Mouse (Mus musculus) adrenal gland, postnatal 36 days (tissue): ENCODE data around the gene Jazf1. TPM values are rescaled to one million over a fixed set of nuclear protein-coding genes. Genes with fewer than 3 reads are reported as not detected.
A peak's percentile ranks its signal among the peaks of the same experiment; 100 is the strongest.

Experiments used
- DNase-seq, 2 experiments: peaks; one replicate each; pipeline ENCODE4 v3.0.0; 2021; ENCODE audit warnings: mixed read lengths in 1 of 2
- long read RNA-seq, 2 experiments: library from polyadenylated mRNA; stranded (forward); transcript quantifications; one replicate each; pipeline ENCODE4 v2.0.0; 2021; ENCODE audit warnings: borderline sequencing depth in 2 of 2
- total RNA-seq, 2 experiments: library from RNA; stranded (reverse); gene quantifications; 2 replicates each; pipeline ENCODE4 v1.2.3; 2021

Jazf1 gene
- total RNA-seq, result 1 to 10 TPM; 4.0 to 5.7 TPM
- long read RNA-seq, experiment 1, partial matches to known transcripts, result 0 of 4 reads
- long read RNA-seq, experiment 1, other reads (novel, unspliced or antisense), result 3 of 4 reads
- long read RNA-seq, experiment 2, result 0 reads

DNA sequence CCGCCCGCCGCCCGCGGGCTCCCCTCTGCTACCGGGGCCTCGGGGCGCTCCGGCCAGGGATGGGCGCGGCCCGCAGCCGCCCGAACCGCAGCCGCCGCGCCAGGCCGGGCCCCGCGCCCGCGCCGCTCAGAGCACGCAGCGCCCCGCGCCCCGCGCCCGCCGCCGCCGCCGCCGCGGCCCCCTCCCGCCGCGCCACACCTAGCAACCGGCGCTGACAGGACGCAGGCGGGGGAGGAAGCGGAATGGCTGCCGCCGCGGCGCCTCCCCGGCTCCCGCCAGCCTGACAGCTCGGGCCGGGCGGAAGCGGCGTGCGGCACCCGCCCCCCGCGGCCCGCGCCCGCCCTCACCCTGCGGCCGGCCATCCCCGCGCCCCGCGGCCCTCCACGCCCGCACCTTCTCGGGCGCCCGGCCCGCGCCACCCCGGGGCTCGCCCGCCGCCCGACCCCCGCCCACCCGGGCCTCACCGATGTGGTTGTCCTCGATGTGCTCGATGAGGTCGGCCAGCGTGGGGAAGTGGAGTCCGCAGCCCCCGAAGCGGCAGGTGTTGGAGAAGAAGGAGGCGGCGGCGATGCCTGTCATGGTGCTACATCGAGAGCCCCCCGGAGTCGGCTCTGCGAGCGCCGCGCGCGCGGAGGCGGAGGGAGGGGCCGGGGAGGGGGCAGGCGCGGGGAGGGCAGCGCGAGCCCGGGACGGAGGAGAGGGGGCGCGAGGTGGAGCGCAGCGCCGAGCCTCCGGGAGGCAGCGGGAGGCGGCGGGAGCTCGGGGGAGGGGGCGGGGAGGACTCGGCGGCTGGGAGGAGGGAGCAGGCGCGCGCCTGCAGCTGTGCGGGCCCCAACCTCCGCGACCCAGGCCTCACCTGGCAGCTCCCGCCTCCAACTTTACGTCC is at the start of gene Jazf1:
Gene Jazf1 (minus strand): TSS at position 643 of the 886 bp plus-strand sequence.
- peak; percentile 73 to 78 for DNase-seq

DNA sequence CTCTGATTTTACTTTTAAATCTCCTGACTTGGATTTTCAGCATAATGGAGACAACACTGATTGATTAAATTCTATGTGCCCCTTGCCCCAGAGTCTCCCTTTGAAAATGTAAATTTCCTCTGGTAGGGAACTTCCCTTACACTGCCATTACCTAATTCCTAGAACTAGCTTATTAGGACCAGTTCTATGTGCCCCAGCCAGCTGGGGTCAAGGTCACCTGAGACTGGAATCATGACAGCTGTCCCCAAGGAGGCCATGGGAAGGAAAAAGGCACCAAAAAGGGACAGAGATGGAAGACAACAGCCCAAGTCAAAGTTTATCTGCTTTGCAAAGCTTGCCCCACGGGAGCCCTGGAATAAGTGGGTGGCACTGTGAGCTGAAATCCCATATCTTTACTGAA is 49.4 kb upstream of the Jazf1 start:
- peak; percentile 3 to 18 for DNase-seq

DNA sequence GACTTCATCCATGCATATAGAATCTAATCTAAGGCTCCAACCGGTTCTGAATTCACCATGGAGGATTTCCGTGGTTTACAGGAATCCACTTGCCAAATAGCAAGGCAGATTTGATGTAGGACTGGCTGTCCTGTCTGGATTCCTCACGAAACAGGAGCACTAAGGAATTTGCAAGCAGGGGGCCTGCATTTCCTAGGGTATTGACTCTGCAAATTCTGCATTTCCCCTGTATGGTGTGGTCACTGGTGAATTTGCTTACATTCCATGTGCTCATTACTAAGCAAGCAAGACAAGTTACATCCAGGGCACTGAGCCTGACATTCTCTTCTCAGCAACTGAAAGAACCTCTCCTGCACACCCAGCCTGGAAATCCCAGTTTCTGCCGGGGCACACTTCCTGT is 18.4 kb upstream of the Jazf1 start:
- no peak for DNase-seq

DNA sequence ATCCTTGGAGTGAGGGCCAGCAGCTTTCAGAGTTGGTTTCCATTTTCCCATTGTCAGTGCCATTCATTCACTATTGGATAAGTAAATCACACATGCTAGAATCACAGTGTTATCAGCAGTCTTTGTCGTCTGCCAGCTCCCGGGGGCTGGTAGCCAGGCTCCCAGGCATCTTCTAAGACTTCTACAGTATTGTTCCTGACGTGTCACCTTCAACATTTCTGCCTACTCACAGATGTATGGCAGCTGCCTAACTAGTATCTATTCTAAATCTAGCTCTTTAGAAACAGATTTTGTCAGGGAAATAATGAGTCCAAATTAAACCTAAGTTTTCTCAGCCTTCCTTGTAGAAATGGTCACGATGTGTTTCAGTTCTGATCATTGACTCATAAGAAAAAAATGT is 12.8 kb upstream of the Jazf1 start:
- no peak for DNase-seq

DNA sequence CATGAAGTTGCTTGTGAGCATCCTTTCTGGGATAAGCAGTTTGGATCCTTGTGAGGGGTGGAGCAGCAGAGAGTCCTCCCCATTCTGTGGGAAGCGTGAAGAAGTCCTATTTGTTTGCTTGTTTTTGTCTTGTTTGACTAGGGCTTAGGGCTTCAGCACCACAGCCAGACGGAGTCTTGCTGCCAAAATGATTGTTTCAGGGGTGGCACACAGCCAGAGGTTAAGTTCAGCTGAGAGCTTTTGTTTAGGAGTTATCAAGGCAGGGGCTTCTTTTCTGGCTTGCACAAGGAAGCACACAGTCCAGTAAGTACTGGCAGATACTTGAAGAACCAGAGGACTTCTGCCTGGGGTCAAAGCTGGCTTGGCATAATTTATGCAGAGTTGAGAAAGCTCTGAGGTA is 10.2 kb upstream of the Jazf1 start:
- peak; percentile 19 to 29 for DNase-seq

DNA sequence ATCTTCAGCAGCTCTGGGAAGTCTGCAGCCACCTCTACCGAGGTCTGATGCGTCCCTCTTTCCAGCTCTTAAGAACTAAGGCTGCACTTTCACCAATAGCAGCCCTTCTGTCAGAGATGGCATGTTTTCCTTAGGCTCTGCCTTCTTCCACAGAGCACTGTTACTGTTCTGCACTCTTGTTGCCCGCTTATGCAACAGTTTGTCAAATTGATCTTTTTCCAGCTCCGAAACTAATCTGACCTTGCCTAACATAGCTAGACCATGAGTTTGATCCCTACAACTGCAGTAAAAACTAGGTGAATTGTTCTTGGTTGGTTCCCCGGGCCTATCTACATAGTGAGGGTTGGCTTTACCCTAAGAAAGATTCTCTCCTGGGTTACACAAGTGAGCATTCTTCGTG is 3.3 kb upstream of the Jazf1 start:
- DNase-seq, result no peak

DNA sequence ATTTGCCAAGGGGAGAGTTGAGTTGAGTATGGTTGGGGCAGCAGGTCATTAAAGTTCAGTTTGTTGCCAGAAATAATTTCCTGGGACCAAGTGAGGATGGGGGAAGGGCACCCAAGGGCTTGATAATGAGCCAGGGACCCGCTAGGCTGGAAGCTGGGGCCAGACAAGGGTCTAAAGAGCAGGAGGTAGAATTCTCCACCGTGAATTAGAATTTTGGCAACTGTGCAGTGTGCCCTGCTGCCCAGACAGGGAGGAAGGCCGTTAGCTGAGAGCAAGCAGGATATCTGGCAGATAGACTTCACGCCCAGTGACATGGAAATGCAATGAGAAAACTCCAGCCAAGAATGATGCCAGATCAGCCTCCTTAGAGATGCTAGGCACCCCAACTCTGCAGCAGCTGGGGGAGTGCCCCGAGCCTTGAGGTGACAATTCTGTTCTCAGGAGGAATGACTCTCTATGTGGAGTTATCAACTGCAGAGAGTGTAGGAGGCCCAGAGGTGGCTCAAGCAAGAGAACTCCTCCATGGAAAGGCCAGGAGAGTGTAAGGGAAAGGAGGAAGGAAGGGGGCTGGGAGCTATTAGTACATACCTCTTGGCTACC is 1.6 kb upstream of the Jazf1 start:
- DNase-seq, result no peak

DNA sequence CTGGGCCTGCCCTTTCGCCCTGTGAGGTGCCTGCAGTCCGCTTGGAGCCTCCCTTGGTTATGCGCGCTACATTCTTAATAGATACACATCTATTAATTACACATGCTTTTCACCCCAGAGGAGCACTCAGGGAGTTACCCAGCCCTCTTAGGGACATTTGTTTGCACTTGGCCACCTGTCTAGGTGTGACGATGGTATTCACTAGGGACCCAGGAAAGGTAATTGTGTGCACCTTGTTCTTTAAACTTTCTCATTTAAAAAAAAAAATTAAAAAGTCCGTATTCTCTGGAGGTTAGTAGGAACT is 396 bp upstream of the Jazf1 start:
- no peak for DNase-seq

DNA sequence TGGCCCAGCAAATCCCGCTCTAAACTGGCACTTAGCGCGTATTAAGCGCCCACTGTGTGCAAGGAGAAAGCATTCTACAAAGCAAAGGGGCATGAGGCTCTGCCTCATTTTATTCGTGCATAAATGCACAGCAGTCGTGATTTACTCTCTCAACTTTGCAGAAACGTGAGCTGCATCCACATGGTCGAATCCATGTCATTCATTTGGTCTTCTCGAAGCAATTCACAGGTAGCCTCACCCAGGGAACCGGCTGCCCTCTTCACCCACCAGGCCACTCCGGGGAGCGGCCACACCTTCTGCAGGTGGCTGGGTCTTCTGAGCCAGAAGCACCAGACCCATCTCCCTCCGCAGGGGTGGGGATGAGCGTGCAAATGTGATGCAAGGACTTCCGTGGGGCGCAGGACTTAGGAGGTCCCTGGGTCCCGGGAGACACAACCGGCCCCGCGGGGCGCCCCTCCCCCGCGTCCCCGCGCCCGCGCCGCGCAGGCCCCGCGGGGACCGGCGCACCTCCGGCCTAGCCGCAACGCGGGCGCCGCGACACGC is 914 bp downstream of the Jazf1 start:
- DNase-seq, result peak in 1 of 2 experiments; percentile 25

DNA sequence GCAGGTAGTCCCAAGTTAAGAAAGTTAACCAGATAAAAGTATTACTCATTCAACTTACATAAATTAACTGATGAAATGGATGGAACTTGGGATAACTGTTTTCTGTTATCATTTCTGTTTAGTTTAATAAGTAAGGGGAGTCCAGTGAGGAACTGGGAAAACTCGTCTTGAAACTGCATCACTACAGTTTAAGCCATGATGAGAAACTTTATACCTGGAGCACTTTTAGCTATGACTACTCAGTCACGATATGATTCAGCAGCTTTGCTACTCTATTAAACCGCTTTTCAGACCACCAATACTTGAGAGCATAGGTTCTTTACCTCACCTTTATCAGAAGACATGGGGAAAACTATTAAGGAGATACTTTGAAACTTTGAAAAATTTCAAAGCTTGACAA is 1.5 kb downstream of the Jazf1 start:
- DNase-seq, result no peak

DNA sequence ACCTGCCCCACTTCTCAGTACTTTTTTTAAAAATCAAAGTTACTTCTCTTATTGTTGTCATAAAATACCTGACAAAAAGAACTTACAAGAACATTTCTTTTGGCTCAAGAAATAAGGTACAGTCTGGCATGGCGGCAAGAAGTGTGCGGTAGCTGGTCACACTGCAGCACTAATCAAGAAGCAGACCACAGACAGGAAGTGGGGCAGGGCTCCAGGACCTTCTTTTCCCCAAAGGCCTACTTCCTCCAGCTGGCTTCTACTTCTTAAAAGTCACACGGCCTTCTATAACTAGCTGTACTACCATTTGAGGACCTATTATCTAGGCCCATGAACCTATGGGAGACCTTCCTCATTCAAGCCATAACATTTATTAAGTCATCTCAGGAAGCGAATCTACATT is 4.4 kb downstream of the Jazf1 start:
- no peak for DNase-seq

DNA sequence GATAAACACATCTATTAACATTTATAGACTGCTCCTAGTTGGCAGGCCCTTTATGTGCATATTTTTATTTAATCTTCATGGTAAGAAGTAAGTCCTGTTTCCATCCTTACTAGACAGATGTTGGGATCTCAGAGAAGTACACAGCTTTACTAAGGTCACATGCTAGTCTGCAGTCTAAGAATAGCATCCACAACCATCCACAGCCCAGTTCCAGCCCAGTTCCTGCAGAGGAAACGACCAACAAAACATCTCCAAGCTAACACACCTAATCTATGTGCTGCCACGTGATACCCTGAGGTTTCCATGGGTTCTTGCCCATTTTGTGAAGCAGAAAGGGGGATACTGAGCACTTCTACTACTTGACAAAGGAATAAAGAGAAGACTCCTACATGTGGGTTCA is 13.5 kb downstream of the Jazf1 start:
- no peak for DNase-seq

DNA sequence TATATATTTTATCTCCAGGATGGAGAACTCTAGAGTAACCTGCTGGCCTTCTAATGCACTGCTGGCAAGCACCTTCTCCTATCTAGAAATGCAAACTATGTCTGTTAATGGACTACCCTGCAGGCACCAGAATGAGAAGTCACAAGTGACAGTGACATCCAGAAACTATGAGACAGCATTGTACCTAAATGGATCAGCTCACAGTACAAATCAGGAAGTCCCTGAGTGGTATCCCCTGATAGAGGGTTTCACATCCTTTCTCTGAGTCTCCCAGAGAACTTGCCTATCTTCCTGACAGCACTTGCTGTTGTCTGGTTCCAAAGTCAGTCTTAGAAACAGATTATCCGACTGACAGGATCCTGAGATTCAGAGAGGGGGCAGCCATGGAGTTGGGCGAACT is 22.9 kb downstream of the Jazf1 start:
- DNase-seq, result no peak

DNA sequence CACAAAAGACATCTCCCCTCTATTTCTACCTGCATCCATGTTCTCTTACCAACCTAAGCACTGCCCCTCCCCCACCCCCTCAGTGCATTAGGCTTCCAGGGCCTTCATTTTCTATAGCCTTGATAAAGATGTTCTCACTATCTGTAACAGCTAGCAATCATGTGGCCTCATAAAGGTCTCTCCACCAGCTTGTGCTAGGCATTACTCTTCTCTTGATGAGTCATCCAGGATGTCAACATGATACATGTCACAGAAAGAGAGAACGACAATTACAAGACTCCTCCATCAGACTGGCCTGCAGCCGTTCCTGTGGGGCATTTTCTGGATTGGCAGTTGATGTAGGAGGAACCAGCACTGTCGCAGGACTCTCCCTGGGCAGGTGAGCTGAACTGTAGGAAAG is 30.3 kb downstream of the Jazf1 start:
- no peak for DNase-seq

DNA sequence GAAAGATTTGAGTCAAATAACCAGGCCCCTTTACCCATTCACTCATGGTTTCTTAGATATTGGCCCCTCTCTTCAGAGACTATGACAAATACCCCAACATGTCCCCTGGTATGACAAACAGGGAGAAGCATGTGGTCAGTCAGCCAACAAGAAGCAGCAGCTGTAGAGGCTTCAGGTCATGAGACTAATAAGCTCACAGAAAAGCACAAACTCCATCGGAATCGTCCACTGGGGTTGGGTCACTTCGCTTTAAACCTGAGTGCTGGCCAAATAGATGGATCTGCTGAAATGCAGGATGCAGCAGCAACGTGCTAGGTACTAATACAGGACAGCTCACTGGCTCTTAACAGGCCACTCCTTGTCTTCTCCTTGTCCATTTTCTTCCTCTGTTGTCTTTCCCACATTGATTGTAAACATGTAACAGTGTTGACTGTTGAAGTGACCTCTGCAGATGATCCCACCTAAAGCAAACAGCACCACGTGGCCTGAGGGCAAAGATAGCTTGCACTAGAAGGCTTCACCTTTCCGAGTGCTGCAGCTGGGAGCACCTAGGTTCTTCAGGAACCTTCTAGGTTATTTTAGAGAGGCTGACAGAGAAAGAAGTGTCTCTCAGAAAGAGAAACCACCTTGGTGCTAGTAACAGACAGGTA is 33.9 kb downstream of the Jazf1 start:
- no peak for DNase-seq

DNA sequence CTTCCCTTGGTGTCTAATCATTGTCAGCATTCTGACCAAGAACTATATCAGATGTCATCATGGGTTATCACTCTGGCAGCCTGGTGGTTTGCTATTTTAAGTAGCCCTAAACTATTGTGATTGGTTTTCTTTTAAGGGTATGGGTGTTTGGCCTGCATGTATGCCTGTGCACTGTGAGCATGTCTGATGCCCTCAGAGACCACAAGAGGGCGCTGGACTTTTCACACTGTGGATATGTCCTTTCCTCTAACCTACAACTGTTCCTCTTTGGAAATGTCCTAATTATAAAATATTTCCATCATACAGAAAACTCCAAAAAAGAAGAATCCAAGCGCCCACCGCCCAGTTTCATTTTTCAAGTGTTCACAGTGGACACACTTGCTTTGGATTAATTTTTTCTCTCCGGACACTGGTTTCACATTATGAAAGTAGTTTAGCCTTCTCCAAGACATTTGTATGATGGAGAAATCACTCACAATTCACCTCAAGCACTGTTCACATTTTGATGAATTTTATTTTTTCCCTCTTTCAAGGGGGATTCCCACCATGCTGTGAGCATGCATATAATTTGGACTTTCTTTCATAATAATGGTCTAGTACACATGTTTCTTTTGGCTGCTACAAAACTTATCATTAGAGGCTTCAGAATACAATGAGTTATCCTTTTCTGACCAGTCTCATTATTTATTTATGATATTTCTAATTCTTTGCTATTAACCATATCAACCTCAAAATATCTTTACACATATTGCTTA is 35.5 kb downstream of the Jazf1 start:
- DNase-seq, result peak; percentile 46 to 48

DNA sequence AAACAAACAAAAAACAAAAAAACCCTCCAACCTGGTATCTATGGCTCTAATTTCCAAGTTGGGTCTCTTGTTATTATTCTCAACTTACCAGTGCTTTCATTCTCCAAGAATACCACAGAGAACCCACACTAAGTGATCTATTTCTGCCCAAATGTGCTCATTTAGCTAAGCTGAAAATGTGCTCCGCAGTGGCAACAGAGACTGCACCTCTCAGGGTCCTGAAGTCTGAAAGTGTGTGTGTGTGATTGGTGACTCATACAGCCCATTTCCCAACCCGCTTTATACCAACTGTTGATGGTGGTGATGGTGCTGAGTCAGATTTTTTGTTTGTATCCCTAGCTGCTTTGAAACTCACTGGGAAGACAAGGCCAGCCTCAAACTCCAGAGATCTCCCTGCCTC is 46.4 kb downstream of the Jazf1 start:
- DNase-seq, result no peak

DNA sequence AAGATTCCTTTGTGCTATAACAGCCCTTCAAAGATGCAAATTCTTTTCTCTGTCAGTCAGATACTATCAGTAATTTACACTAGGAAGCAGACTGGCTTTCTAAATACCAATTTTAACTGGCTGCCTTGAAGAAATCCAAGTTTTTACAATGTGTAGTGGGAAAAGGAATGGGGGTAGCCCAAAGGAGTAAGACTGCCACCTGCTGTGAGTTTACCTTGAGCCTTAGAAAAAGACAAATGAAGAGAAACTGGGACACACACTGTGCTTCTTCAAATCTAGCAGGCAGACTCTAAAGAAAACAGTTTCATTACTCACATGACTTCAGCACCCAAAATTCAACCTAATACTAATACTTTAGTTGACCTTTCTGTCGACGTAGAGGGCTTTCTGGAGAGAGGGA is 47.4 kb downstream of the Jazf1 start:
- DNase-seq, result no peak

DNA sequence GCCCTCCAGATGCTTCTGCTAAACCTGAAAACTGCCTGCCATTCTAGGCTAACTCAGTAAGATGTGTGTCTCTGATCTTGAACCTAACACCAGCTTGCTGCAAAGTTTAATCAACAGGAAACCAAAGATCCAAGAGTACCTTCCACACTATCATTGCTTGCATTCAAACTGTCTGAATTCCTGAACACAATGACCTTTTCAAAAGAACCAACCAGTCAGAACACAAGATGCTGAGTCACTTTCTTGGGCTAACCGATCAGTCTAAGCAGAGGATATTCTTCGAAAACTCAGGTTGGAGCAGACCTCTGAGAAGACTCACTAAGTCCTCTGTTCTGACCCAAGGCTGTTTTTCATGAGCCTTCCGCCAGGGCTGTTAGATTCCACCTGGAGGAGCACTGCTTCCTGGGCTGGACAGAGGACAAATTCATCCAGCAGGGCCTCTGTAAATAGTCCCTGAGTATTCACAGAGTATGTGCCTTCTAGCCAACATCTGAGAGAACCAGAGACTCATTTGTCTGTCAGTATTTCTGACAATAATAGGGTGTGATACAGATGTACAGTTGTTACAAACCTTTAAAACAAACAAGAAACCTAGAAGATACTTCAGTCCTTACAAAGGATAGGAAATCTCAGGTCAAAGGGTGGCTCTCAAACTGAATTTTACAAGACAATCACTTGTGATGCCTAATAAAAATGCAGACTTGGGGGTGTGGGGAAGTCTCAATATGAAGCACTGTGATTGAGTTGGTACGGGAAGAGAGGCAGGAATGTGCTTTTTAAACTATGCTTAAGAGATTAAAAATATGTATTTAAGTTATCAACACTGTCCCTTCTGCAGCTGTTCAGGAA is 50.9 kb downstream of the Jazf1 start:
- no peak for DNase-seq

DNA sequence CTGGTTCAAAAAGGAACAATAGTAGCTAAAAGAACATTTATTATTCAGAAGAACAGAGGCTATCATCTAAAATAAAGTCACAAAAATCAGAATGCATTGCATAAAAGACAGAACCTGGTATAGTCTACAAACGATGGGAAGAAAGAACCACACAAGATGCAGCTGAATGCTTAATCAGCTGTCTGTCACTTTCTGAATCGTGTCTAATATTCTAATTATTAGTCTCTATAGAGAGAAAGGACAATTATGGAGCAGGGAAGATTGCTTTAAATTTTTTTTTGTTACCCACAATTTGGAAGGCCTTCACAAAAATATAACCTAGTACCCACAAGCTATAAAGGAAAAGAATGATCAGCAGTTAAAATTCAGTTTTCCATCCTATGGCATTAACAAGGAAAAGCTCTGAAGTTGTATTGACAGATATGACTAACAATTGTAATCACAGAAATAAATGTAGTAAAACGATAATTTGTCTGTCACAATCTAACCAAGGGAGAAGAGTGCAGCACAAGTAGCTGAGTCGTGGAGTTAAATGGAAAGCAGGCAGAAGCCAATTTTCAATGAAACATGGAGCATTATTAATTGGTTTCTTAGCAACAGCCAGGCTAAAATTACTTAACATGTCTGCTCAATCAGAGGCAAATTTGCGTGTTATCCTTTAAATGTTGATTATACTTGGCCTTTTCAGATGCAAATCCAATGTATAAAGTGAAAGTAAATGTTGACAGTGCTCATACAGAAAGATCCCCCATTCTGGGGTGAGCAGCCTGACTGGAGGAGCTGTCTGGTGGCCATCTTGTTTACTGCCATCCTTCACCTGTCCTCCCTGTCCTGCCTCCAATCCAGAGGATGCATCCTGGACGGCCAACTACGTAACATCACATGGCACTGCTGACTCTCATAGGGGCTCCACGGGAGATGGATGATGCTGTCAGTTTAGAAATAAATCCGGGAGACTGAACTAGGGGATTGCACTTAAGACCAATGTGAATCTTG is 53.7 kb downstream of the Jazf1 start:
- no peak for DNase-seq
